In the genomic region with DNA sequence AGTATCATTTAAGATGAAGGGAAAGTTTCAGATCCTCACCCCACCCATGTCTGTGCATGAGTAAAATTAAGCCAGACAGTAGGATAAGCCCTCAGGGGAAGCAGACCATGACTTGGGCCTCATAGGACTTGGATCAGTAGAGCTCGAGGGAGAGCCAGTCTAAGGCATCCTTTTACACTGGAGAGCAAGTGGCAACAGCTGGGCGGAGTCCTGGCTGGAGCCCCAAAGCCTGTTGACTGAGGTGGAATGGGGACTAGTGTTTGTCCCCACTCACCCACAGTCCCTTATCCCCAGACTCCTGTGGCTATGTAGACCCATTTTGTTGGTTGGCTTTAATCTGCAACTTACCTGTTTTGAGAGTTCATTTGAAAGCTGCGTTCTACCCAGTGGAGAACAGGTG, we compare ENCODE assay signal across 11 mouse cellular contexts.
"Had no signal": no experiment of that assay in that cellular context is flagged by ENCODE, and none has a peak within 500 bp of the region (broad histone marks: within the 10 kb centered on the region; RNA-seq: fewer than 3 reads in every experiment).

No protein-coding gene starts in this region.

- H3K27me3 ChIP-seq: limb, embryonic 12.5 days; megakaryocyte, embryonic 14.5 days; midbrain, embryonic 13.5 days; stomach, embryonic 15.5 days had no signal

- DNase-seq: kidney, postnatal 14 days; lung, embryonic 14.5 days; lung, postnatal 10 days; right cerebral cortex, postnatal 14 days; thymus, postnatal 4 days had no signal

- H3K9me3 ChIP-seq: limb, embryonic 12.5 days; megakaryocyte, embryonic 14.5 days; midbrain, embryonic 13.5 days; stomach, embryonic 15.5 days had no signal

- H3K9ac ChIP-seq: limb, embryonic 12.5 days; lung, embryonic 14.5 days; midbrain, embryonic 13.5 days; stomach, embryonic 15.5 days had no signal

- H3K4me1 ChIP-seq: limb, embryonic 12.5 days; midbrain, embryonic 13.5 days; stomach, embryonic 15.5 days had no signal

- H3K27ac ChIP-seq: limb, embryonic 12.5 days; macrophage; midbrain, embryonic 13.5 days; stomach, embryonic 15.5 days had no signal

- ATAC-seq: intestine, embryonic 16.5 days; midbrain, embryonic 13.5 days had no signal

- H3K4me2 ChIP-seq: limb, embryonic 12.5 days; lung, embryonic 14.5 days; midbrain, embryonic 13.5 days; stomach, embryonic 15.5 days had no signal

- H3K4me3 ChIP-seq: limb, embryonic 12.5 days; megakaryocyte, embryonic 14.5 days; midbrain, embryonic 13.5 days; stomach, embryonic 15.5 days had no signal
